Mouse (Mus musculus) adrenal gland, adult 8-10 months (tissue): ENCODE measurements at regions not wholly inside any gene's neighbourhood (a gene's known extent, or its start where the extent isn't known, plus 50 kb on each side); places are given as distances from the start of the nearest gene placed in this dataset.
A peak's percentile ranks its signal among the peaks of the same experiment; 100 is the strongest.

Source experiments
- DNase-seq: peaks from one replicate; pipeline ENCODE4 v3.0.0; 2022

- peak; percentile 72 for DNase-seq
These were observed 60.2 kb upstream of the Cd34 start for GRCm38 (mm10) chr1:194878440-194878839.

GRCm38 (mm10) chr1:194879324-194880233 lies 59.0 kb upstream of the Cd34 start:
- peak; percentile 94 for DNase-seq

GRCm38 (mm10) chr1:194881556-194882223 lies 56.9 kb upstream of the Cd34 start:
- DNase-seq, result no peak

- DNase-seq, result no peak
These were observed 53.4 kb upstream of the Cd34 start for GRCm38 (mm10) chr1:194885071-194885686.

GRCm38 (mm10) chr1:194885687-194886077 lies 52.9 kb upstream of the Cd34 start:
- DNase-seq, result peak; percentile 89
